Mouse (Mus musculus) sigmoid colon, adult 10 weeks (tissue): Measurements from ENCODE around the gene Brdt. TPM values are rescaled to one million over a fixed set of nuclear protein-coding genes. Genes with fewer than 3 reads are reported as not detected.

Experiments used
- polyA plus RNA-seq: library from polyadenylated mRNA; stranded (reverse); fragments of 350-450 nt; fragmentation: Illumina TruSeq; extraction: RNeasy Lipid Tissue Mini Kit (QIAGEN cat#74804); gene quantifications from one replicate; pipeline ENCODE4 v1.2.3, GENCODE M21; 2014; ENCODE audit warnings: low read depth, low replicate concordance

Brdt gene
- 6.4 TPM for polyA plus RNA-seq

DNA sequence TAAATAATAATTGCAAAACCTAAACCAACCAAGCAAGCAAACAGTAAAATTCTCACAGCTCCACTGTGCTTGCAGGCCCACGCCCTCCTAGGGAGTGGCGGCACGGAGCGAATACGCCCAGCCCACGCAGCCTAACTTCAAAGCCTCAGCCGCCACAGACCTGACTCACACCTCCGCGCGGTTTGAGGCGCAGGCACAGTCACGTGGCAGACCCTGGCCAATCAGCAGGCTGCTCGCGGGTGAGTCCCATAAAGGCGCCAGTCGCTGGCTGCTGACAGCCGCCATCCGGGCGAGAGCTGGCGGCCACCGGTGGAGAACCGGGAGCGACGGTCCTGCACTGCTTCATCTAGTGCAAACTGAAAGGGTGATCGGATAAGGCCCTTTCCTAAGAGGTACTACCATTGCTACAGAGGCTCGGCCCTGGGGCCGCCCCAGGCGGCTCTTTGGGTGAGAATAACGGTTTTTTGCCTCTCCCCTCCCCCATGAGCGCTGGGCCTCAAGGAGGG, at the start of gene Brdt:
Gene Brdt (plus strand): TSS at position 244 of the 506 bp plus-strand sequence.

GRCm38 (mm10) chr5:107289234-107289764, 41.7 kb upstream of the Brdt start, which contains the start of gene Tgfbr3:
TSS of gene Tgfbr3 (minus strand) at chr5:107289629.

DNA sequence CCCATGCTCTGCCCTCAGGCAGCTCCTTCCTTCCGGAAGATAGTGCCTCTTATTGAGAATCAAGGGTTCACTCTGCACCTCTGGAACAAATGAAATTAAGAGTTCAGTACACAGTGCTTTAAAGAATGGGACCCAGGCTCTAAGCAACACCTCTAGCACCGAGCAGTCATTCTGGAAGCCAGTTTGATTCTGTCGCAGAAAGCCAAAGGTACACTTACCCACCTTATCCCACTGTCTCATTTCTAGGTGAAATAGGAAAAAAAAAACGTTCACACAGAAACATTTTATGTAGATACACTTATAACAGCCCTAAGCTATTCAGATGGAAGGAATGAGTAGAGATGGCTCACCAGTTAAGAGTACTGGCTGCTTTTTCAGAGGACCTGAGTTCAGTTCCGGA, 71.5 kb downstream of the Brdt start, which contains the start of gene Ephx4:
Gene Ephx4 (plus strand): TSS at position 301 of the 400 bp plus-strand sequence.

DNA sequence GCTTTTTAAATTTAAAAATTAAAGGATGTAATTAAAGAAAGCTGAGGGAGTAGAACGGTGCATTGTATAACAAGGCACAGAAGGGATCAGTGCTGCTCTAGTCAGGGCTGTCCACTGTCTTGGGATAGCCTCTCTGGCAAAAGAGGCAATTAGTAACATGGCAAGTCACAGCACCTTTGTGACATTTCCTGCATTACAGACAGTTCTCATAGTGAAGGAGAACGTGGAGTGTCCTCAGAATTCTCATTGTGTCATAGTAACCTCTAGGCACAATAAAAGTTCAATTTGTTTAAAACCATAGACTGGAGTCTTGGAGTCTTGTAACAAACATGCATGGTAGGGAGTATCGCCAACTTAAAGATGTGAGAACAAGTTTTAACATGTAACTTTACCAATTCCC, 100.3 kb downstream of the Brdt start, which contains the start of gene Lpcat2b:
Gene Lpcat2b (plus strand): TSS at position 301 of the 400 bp plus-strand sequence.

Other genes starting within 250 kb of the Brdt start
- gene Tgfbr3, start 41.5 kb upstream of the Brdt start, polyA plus RNA-seq = 18.5 TPM
- gene Ephx4, start 71.6 kb downstream of the Brdt start, polyA plus RNA-seq = 20.4 TPM
- gene Lpcat2b, start 100.4 kb downstream of the Brdt start, polyA plus RNA-seq = not detected
- gene Btbd8, start 106.8 kb downstream of the Brdt start, polyA plus RNA-seq = 28.1 TPM
- gene Gm42669, start 176.5 kb downstream of the Brdt start, polyA plus RNA-seq = 0.47 TPM
- 0.13 TPM for gene 1700028K03Rik, start 203.6 kb downstream of the Brdt start, polyA plus RNA-seq